Mouse (Mus musculus) heart, embryonic 15.5 days (tissue): ENCODE results near the gene Pgls. TPM values are rescaled to one million over a fixed set of nuclear protein-coding genes. Genes with fewer than 3 reads are reported as not detected.

ENCODE experiments used
- ATAC-seq: fragments of 200-750 bp; cut with Nextera tagmentation; replicated peaks from 2 replicates; pipeline ENCODE4 v1.8.0; 2017; ENCODE audit warnings: low read depth, moderate TSS enrichment; ENCODE audit not compliant: insufficient number of reproducible peaks, insufficient read depth, low FRiP score
- H3K27ac ChIP-seq: fragments of 300-500 bp; sonication (generic); 2 replicates; pipeline ENCODE4 v1.5.1; 2015; ENCODE audit warnings: mild to moderate bottlenecking, inconsistent platforms
- H3K27me3 ChIP-seq: fragments of 300-500 bp; sonication (generic); 2 replicates; pipeline ENCODE4 v1.6.1; 2015; ENCODE audit warnings: inconsistent platforms
- H3K36me3 ChIP-seq: fragments of 300-500 bp; sonication (generic); 2 replicates; pipeline ENCODE4 v1.6.1; 2015; ENCODE audit warnings: mild to moderate bottlenecking, inconsistent platforms
- H3K4me1 ChIP-seq: fragments of 300-500 bp; sonication (generic); replicated peaks from 2 replicates; pipeline ENCODE4 v1.6.1; 2015; ENCODE audit warnings: inconsistent platforms
- H3K4me2 ChIP-seq: fragments of 300-500 bp; sonication (generic); 2 replicates; pipeline ENCODE4 v1.6.1; 2015; ENCODE audit warnings: inconsistent platforms, mild to moderate bottlenecking, moderate library complexity
- H3K4me3 ChIP-seq: fragments of 300-500 bp; sonication (generic); 2 replicates; pipeline ENCODE4 v1.5.1; 2015; ENCODE audit warnings: mild to moderate bottlenecking, inconsistent platforms
- H3K9ac ChIP-seq: fragments of 300-500 bp; sonication (generic); 2 replicates; pipeline ENCODE4 v1.6.1; 2015; ENCODE audit warnings: mild to moderate bottlenecking, inconsistent platforms
- H3K9me3 ChIP-seq: fragments of 300-500 bp; sonication (generic); replicated peaks from 2 replicates; pipeline ENCODE4 v1.6.1; 2016; ENCODE audit warnings: inconsistent platforms
- WGBS: fragments of 180-500 bp; shearing (Covaris S2); methylation state at CpG from one replicate; pipeline ENCODE4 v1.1.7; 2015; ENCODE audit warnings: mixed read lengths; 5-methylcytosine and 5-hydroxymethylcytosine counted together
- microRNA-seq: library from miRNA; unstranded; fragments of <30 nt; microRNA quantifications from one replicate; pipeline ENCODE4, GENCODE M21; 2016
- polyA plus RNA-seq: library from polyadenylated mRNA; unstranded; fragments of >200 nt; fragmentation: Nextera tagmentation; extraction: Ambion mirVana; gene quantifications from 2 replicates; pipeline ENCODE4 v1.2.1, GENCODE M21; 2015

Pgls gene
- polyA plus RNA-seq, 1 experiment from 2014 or later = 159 TPM

- 0 out of 2 replicates have a peak, but pooled peaks cover 7% of the 10 kb centered on the region for H3K27me3 ChIP-seq
- WGBS = 75% methylated on average over 9 of the region's 9 CpGs
- H3K4me2 ChIP-seq = no peak overlapping the region
- no peak overlapping the region for H3K4me3 ChIP-seq
- no peak overlapping the region for H3K27ac ChIP-seq
- no peaks in the 10 kb centered on the region for H3K4me1 ChIP-seq
- H3K36me3 ChIP-seq = no peaks in the 10 kb centered on the region
- no peak overlapping the region for H3K9ac ChIP-seq
- no peaks in the 10 kb centered on the region for H3K9me3 ChIP-seq
- no peak for ATAC-seq
Observed at GRCm38 (mm10) chr8:71645510-71645909, 53.5 kb downstream of the Pgls start.

Small RNA genes within 50 kb of the gene (microRNA-seq; reads per million reads assigned to microRNA genes)
- not detected for gene Mir6769b

Other genes with a start within 250 kb of the Pgls start
- gene Use1, start 225.3 kb upstream of the Pgls start, polyA plus RNA-seq = 67.6 and 75.3 TPM in 2 replicates
- gene Ocel1, start 220.9 kb upstream of the Pgls start, polyA plus RNA-seq = 4.9 and 7.2 TPM in 2 replicates
- gene Nr2f6, start 210.2 kb upstream of the Pgls start, polyA plus RNA-seq = 43.4 and 51.5 TPM in 2 replicates
- gene Ushbp1, start 196.4 kb upstream of the Pgls start, polyA plus RNA-seq = 14.6 and 17.3 TPM in 2 replicates
- 75.5 and 89.9 TPM in 2 replicates for gene Babam1, start 195.3 kb upstream of the Pgls start, polyA plus RNA-seq
- 23.0 and 34.0 TPM in 2 replicates for gene Ankle1, start 186.2 kb upstream of the Pgls start, polyA plus RNA-seq
- 34.6 and 45.0 TPM in 2 replicates for gene Abhd8, start 128.5 kb upstream of the Pgls start, polyA plus RNA-seq
- gene Mrpl34, start 127.2 kb upstream of the Pgls start, polyA plus RNA-seq = 149 and 188 TPM in 2 replicates
- 68.4 and 84.1 TPM in 2 replicates for gene Dda1, start 123.0 kb upstream of the Pgls start, polyA plus RNA-seq
- 0.81 and 1.9 TPM in 2 replicates for gene Ano8, start 106.2 kb upstream of the Pgls start, polyA plus RNA-seq
- 10.5 and 11.8 TPM in 2 replicates for gene Gtpbp3, start 104.1 kb upstream of the Pgls start, polyA plus RNA-seq
- gene Plvap, start 80.4 kb upstream of the Pgls start, polyA plus RNA-seq = 87.2 and 113 TPM in 2 replicates
- gene Ccdc194, start 66.5 kb upstream of the Pgls start, polyA plus RNA-seq = 0.30 and 0.48 TPM in 2 replicates
- 34.6 and 45.1 TPM in 2 replicates for gene Bst2, start 54.7 kb upstream of the Pgls start, polyA plus RNA-seq
- 51.1 and 65.2 TPM in 2 replicates for gene Mvb12a, start 49.3 kb upstream of the Pgls start, polyA plus RNA-seq
- gene Tmem221, start 33.3 kb upstream of the Pgls start, polyA plus RNA-seq = 0.42 and 1.1 TPM in 2 replicates
- gene Nxnl1, start 25.6 kb upstream of the Pgls start, polyA plus RNA-seq = 0.08 TPM in 1 of 2 replicates, not detected in the other
- 18.8 and 27.8 TPM in 2 replicates for gene Slc27a1, start 23.3 kb upstream of the Pgls start, polyA plus RNA-seq
- 2.1 and 3.1 TPM in 2 replicates for gene Fam129c, start 5.5 kb downstream of the Pgls start, polyA plus RNA-seq
- gene Colgalt1, start 18.8 kb downstream of the Pgls start, polyA plus RNA-seq = 50.4 and 64.5 TPM in 2 replicates
- 0.49 and 0.75 TPM in 2 replicates for gene Unc13a, start 79.6 kb downstream of the Pgls start, polyA plus RNA-seq
- 6.9 and 11.4 TPM in 2 replicates for gene Jak3, start 84.1 kb downstream of the Pgls start, polyA plus RNA-seq
- gene Insl3, start 97.0 kb downstream of the Pgls start, polyA plus RNA-seq = 1.7 and 3.8 TPM in 2 replicates
- gene B3gnt3, start 109.6 kb downstream of the Pgls start, polyA plus RNA-seq = 3.4 and 4.0 TPM in 2 replicates
- gene Fcho1, start 133.5 kb downstream of the Pgls start, polyA plus RNA-seq = 1.9 and 13.2 TPM in 2 replicates